Mouse (Mus musculus): Measurements from ENCODE around the gene Calcrl. TPM values are rescaled to one million over a fixed set of nuclear protein-coding genes. Genes with fewer than 3 reads are reported as not detected.
"Not testable (repeated sequence)": the region's sequence is repeated elsewhere in the genome, so short reads cannot be mapped to it uniquely, and the experiment has no call there.

The Calcrl gene
- polyA plus RNA-seq, 1 experiment from 2014 or later = 16.4 TPM

DNA sequence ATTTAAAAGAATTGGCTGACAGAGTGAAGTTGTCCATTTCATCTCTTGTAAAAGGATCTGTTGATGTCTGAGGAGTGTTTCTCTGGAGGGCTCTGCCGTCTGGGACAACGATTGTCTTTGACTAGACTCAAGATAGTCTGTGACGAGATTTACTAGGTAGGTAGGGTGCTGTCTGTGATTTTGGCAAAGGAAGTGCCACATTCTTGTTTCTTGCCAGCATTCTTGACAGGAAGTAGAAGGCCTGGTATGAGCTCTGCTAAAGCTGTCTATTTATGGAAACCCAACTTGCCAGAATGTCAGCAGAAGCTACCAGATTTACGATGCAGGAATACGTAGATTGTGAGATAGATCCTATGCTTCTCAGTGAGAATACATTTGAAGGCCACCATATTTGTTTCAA lies 16.7 kb upstream of the Calcrl start:
- 90% methylated on average over 5 of the region's 5 CpGs for WGBS
- Histone ChIP-seq H3K9ac (no peak overlapping the region), H3K27ac (no peak overlapping the region), H3K4me2 (replicated peaks) (no peak overlapping the region), H3K4me3 (no peak overlapping the region), H3K27me3 (replicated peaks) (no peaks in the 10 kb centered on the region), H3K36me3 (no peaks in the 10 kb centered on the region), H3K9me3 (no peaks in the 10 kb centered on the region), H3K4me1 (no peaks in the 10 kb centered on the region)
- ATAC-seq (ENCODE audit: low FRiP score, low read depth) = no peak

DNA sequence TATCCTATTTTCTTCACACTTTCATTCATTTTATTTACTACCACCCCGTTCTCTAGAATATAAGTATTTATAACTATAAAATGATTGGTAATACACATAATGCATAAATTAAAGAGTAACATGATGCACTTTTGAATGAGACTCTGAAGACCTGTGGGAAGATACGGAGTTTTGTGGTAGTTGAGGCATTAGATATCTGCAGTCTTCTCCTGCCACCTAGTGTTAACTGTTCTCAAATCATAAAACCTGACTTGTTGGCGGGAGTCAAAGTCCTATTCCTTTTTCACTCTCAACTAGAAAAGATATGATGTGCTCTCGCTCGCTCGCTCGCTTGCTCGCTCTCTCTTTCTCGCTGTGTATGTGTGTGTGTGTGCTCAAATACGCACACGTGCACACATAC lies 4.5 kb upstream of the Calcrl start:
- H3K4me3 ChIP-seq = no peak overlapping the region
- WGBS = 55% methylated on average over 11 of the region's 11 CpGs

DNA sequence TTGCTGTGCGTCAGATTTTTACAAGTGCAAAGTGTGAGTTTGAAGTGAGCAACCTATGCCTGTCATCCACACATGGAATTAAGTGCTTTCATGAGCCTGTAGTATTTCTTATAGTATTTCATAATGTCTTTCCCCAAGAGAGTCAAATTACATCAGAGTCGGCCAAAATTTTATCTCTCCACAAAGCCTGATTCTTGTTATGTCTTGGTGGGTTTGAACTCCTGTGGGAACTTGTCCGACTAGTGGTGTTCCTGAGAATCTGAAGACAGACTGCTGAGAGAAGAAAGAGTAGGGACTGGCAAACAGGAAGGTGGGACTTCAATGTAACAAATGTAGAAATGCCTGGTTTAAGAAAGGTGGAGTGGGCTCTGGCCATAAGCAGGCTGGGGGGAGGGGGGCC lies 3.6 kb upstream of the Calcrl start:
- no peaks in the 10 kb centered on the region for H3K4me1 ChIP-seq
- H3K9me3 ChIP-seq = no peaks in the 10 kb centered on the region
- no peaks in the 10 kb centered on the region for H3K36me3 ChIP-seq
- WGBS = 59% methylated on average over 3 of the region's 3 CpGs
- H3K27ac ChIP-seq = no peak overlapping the region
- H3K4me3 ChIP-seq = no peak overlapping the region
- H3K27me3 ChIP-seq (replicated peaks) = no peaks in the 10 kb centered on the region
- H3K9ac ChIP-seq = no peak overlapping the region
- no peak overlapping the region for H3K4me2 ChIP-seq (replicated peaks)
- no peak for ATAC-seq (ENCODE audit: low FRiP score, low read depth)

More for the DNA sequence above, 4.5 kb upstream of the Calcrl start:
- Histone ChIP-seq H3K4me1 (no peaks in the 10 kb centered on the region), H3K27ac (no peak overlapping the region), H3K36me3 (no peaks in the 10 kb centered on the region), H3K27me3 (replicated peaks) (no peaks in the 10 kb centered on the region), H3K9ac (no peak overlapping the region), H3K9me3 (no peaks in the 10 kb centered on the region), H3K4me2 (replicated peaks) (no peak overlapping the region)
- peak; percentile 67 for ATAC-seq (ENCODE audit: low FRiP score, low read depth)

DNA sequence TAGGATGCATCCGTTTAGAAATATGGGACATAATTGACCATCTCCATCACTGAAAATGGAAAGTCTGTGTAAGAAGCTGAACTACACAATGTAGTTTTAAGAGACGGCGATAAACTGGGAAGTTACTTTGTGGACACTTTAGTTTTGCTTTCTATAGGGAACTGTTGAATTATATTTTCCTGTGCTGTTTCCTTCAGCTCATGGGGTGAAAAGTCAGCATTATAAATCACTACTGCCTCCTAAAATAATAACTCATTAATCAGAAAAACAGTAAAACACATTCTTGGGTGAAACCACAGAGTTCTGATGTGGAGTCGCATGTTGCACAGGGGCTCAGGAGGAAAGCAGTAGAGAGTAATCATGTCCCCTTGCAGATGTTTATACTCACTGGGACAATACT lies 1.3 kb upstream of the Calcrl start:
- H3K9me3 ChIP-seq = no peaks in the 10 kb centered on the region
- H3K27ac ChIP-seq = no peak overlapping the region
- H3K4me1 ChIP-seq = no peaks in the 10 kb centered on the region
- H3K36me3 ChIP-seq = no peaks in the 10 kb centered on the region
- H3K4me2 ChIP-seq (replicated peaks) = no peak overlapping the region
- no peak overlapping the region for H3K4me3 ChIP-seq
- H3K9ac ChIP-seq = no peak overlapping the region
- no peaks in the 10 kb centered on the region for H3K27me3 ChIP-seq (replicated peaks)
- ATAC-seq (ENCODE audit: low FRiP score, low read depth) = no peak
- WGBS = 78% methylated on average over 4 of the region's 4 CpGs

DNA sequence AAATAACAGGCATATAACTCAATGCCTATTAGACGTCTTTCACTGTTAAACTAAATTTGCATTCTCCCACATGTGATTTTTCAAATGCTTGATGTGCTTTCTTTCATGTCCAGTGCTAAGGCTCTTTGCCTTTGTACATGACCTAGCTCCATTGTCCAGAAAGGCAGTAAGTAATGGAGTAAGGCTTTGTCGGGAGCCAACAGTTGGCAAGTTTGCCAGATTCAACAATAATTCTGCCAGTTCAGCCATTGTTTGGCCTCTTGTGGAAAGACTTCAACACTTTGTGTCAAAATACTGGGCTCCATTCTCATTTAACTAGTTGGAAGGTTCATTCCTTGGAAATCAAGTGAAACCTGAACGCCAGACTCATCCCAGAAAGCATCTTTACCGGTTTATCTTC lies 8.7 kb downstream of the Calcrl start:
- H3K4me2 ChIP-seq (replicated peaks) = no peak overlapping the region
- no peaks in the 10 kb centered on the region for H3K9me3 ChIP-seq
- no peaks in the 10 kb centered on the region for H3K27me3 ChIP-seq (replicated peaks)
- no peak overlapping the region for H3K27ac ChIP-seq
- no peaks in the 10 kb centered on the region for H3K4me1 ChIP-seq
- H3K9ac ChIP-seq = no peak overlapping the region
- no peak overlapping the region for H3K4me3 ChIP-seq
- peak; percentile 41; the same call in 1 of the 2 replicates for ATAC-seq (ENCODE audit: low FRiP score, low read depth)
- H3K36me3 ChIP-seq = no peaks in the 10 kb centered on the region
- 47% methylated on average over 4 of the region's 4 CpGs for WGBS

DNA sequence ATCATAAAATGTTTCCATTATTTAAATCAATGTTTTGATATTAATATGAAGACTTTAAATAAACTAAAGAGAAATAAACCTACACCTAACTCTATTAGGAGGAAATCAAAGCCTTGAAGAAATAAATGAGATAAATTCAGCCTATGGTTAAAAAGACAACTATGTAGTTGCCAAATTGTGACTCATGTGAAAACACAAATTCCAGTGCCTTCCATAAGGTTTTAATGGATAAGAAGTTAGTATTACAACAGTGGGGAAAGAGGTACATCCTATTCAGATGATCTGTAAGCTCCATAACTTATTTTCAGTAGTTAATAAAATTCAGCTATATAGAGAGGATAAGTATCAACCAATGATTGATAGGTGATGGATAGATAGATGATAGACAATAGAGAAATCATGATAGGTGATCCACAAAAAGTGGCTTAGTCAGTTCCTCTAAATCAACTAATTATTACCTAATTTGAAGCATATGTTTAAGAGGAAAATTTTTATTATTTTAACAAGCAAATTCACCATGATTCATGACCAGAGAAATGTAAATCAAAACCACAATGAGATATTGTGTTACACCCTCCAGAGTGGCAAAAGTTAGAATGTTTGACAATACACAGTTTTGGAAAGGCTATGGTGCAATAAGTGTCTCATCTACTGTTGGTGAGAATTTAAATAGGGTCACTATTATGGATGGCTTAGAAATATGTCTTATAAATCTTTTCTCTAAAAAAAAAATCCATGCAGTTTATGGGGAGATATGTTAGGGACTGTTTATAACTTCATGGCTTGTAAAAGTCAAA lies 15.2 kb downstream of the Calcrl start:
- H3K4me3 ChIP-seq = no peak overlapping the region
- no peaks in the 10 kb centered on the region for H3K36me3 ChIP-seq
- ATAC-seq (ENCODE audit: low FRiP score, low read depth) = no peak
- no peaks in the 10 kb centered on the region for H3K9me3 ChIP-seq
- H3K9ac ChIP-seq = no peak overlapping the region
- no peaks in the 10 kb centered on the region for H3K4me1 ChIP-seq
- H3K27ac ChIP-seq = no peak overlapping the region
- H3K27me3 ChIP-seq (replicated peaks) = no peaks in the 10 kb centered on the region
- H3K4me2 ChIP-seq (replicated peaks) = no peak overlapping the region

DNA sequence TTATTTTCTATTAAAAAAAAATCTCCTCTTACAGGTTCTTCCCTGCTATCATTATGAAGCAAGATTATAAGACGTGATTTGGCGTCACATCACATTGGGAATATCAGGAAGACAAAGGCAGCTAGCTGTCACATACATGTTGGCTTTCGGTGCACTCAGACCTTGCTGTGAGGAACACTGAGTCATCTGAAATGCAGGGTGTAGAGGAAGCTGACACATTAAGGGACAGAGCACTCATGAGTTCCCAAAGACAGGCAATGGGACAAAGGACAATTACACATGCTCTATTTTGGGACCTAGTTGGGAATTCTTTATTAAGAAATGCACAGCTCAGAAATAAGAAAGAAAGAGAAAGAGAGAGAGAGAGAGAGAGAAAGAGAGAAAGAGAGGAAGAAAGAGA lies 20.4 kb downstream of the Calcrl start:
- ATAC-seq (ENCODE audit: low FRiP score, low read depth) = no peak
- no peak overlapping the region for H3K4me2 ChIP-seq (replicated peaks)
- WGBS = 92% methylated on average over 3 of the region's 3 CpGs
- no peaks in the 10 kb centered on the region for H3K4me1 ChIP-seq
- H3K36me3 ChIP-seq = no peaks in the 10 kb centered on the region
- no peaks in the 10 kb centered on the region for H3K9me3 ChIP-seq
- H3K27ac ChIP-seq = no peak overlapping the region
- no peak overlapping the region for H3K9ac ChIP-seq
- H3K27me3 ChIP-seq (replicated peaks) = no peaks in the 10 kb centered on the region
- H3K4me3 ChIP-seq = no peak overlapping the region

DNA sequence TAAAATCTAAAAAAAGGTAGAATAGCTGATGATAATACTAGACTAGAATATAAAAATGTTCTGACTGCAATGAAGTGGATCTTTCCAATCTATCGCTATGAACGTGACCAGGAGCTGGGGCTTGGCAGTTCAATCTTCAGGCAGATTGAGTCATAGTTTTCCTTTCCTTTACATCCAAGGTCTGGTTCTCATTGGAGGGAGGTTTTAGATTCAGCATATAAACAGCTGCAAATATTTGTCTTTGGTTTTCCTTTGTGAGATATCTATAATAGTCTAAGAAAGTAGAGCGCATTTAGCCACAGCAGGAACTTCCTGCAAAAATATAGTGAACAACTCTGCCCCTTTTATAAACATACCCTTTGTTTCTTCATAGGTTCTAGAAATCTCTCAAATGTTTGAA lies 22.5 kb downstream of the Calcrl start:
- H3K9ac ChIP-seq = no peak overlapping the region
- no peak overlapping the region for H3K27ac ChIP-seq
- no peak overlapping the region for H3K4me3 ChIP-seq
- no peaks in the 10 kb centered on the region for H3K36me3 ChIP-seq
- H3K27me3 ChIP-seq (replicated peaks) = no peaks in the 10 kb centered on the region
- 81% methylated on average over 3 of the region's 3 CpGs for WGBS
- H3K4me1 ChIP-seq = no peaks in the 10 kb centered on the region
- no peaks in the 10 kb centered on the region for H3K9me3 ChIP-seq
- ATAC-seq (ENCODE audit: low FRiP score, low read depth) = no peak
- H3K4me2 ChIP-seq (replicated peaks) = no peak overlapping the region

DNA sequence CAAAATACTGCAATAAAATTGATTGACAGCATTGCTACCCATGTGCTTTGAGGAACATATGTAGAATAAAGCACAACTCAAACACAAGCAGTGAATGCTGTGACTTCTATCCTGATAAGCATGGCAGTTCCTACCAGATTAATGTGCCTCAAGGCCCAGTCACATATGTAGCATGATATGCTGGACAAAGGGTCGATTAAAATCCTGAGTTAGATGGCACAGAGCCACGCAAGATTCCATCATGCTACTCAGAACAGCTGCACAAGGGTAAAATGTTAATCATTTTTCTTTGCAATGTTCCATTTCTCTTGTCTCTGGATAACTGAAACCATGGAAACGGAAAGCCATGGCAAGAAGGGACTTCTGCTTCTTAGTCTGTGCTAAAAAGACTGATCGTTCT lies 28.7 kb downstream of the Calcrl start:
- no peaks in the 10 kb centered on the region for H3K9me3 ChIP-seq
- no peak overlapping the region for H3K4me2 ChIP-seq (replicated peaks)
- 85% methylated on average over 4 of the region's 4 CpGs for WGBS
- no peak overlapping the region for H3K4me3 ChIP-seq
- no peak overlapping the region for H3K9ac ChIP-seq
- H3K36me3 ChIP-seq = no peaks in the 10 kb centered on the region
- no peak for ATAC-seq (ENCODE audit: low FRiP score, low read depth)
- no peak overlapping the region for H3K27ac ChIP-seq
- H3K4me1 ChIP-seq = no peaks in the 10 kb centered on the region
- H3K27me3 ChIP-seq (replicated peaks) = no peaks in the 10 kb centered on the region

DNA sequence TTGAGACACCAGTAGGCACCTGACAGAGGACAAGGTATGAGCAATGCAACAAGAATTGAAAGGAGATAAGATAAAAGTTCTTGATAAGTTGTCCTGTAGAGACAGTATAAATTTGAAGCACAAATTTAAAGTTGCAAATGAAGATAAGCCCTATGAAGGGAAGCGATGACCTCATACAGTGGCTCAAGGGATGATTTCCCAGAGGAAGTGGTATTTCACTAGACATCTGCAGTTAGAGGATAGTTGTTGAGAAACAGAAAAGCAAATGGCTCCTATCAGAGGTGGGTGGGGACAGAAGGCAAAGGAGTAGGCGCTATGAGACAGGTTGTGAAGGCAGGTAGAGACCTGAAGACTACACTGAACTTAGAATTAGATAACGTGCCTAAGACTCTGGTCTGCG lies 32.0 kb downstream of the Calcrl start:
- Histone ChIP-seq H3K4me2 (replicated peaks) (no peak overlapping the region), H3K4me1 (no peaks in the 10 kb centered on the region), H3K27ac (no peak overlapping the region), H3K9ac (no peak overlapping the region), H3K4me3 (no peak overlapping the region), H3K27me3 (replicated peaks) (no peaks in the 10 kb centered on the region), H3K9me3 (no peaks in the 10 kb centered on the region), H3K36me3 (no peaks in the 10 kb centered on the region)
- ATAC-seq (ENCODE audit: low FRiP score, low read depth) = no peak
- WGBS = 93% methylated on average over 4 of the region's 4 CpGs

DNA sequence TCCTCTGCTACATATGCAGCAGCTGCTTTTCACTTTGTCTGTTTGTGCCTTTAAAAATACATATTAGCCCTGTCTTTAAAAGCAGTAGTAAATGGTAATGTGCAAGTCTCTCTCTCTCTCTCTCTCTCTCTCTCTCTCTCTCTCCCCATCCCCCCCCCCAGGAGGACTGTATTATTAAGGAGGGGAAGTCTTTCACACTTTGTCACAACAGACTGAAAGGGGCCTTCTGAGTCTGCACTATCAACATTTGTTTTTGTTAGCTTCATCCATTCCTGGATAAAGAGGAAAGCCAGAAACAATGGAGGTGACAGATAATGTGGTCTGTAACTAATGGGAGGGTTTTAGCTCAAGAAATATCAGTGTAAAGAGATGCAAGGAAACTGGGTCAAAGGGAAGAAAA lies 36.1 kb downstream of the Calcrl start:
- H3K9me3 ChIP-seq = no peaks in the 10 kb centered on the region
- no peak for ATAC-seq (ENCODE audit: low FRiP score, low read depth)
- no peak overlapping the region for H3K4me2 ChIP-seq (replicated peaks)
- H3K36me3 ChIP-seq = no peaks in the 10 kb centered on the region
- no peak overlapping the region for H3K9ac ChIP-seq
- no peak overlapping the region for H3K4me3 ChIP-seq
- no peaks in the 10 kb centered on the region for H3K4me1 ChIP-seq
- H3K27me3 ChIP-seq (replicated peaks) = no peaks in the 10 kb centered on the region
- no peak overlapping the region for H3K27ac ChIP-seq

DNA sequence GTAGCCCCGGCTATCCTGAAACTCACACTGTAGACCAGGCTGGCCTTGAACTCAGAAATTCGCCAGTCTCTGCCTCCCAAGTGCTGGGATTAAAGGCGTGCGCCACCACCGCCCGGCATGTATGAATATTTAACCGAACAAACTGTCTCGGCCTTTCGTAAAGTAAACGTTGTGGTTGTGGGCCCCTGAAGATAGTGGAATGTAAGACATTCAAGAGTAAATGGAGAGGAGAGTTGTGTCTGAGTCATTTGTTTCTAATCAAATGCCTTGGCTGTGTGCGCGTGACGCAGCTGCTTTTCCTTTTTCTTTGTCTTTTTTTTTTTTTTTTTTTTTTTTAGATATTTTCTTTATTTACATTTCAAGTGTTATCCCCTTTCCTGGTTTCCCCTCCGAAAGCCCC lies 36.7 kb downstream of the Calcrl start:
- H3K9ac ChIP-seq; ATAC-seq (ENCODE audit: low FRiP score, low read depth): not testable (repeated sequence)
- 89% methylated on average over 14 of the region's 14 CpGs for WGBS

DNA sequence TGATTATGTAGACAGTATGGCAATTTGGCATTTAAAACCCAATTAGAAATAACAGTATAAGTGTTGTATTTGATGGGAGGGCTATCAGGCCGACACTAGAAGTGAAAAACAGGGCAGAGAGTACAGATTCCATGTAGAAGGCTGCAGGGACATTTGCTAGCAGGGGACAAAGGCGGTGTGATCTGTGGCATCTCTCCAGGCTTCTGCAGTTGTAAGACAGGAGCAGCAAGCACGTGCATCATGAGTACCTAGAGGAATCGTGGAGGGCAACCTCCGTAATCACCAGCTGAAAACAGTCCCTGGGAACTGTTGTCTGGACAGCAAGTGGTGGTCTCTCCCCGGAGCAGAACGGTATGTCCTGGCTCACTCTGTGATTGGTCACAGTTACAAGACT lies 37.2 kb downstream of the Calcrl start:
- Histone ChIP-seq H3K4me3 (no peak overlapping the region), H3K27me3 (replicated peaks) (no peaks in the 10 kb centered on the region)
- 73% methylated on average over 7 of the region's 7 CpGs for WGBS

More for the DNA sequence above, 36.7 kb downstream of the Calcrl start:
- H3K27ac ChIP-seq; H3K4me3 ChIP-seq; H3K9me3 ChIP-seq; H3K4me1 ChIP-seq; H3K36me3 ChIP-seq; H3K27me3 ChIP-seq (replicated peaks); H3K4me2 ChIP-seq (replicated peaks): not testable (repeated sequence)

More for the DNA sequence above, 37.2 kb downstream of the Calcrl start:
- Histone ChIP-seq H3K4me1 (no peaks in the 10 kb centered on the region), H3K9me3 (no peaks in the 10 kb centered on the region), H3K27ac (no peak overlapping the region), H3K9ac (no peak overlapping the region), H3K4me2 (replicated peaks) (no peak overlapping the region), H3K36me3 (no peaks in the 10 kb centered on the region)
- ATAC-seq (ENCODE audit: low FRiP score, low read depth) = no peak
